Mouse (Mus musculus) CD4-positive helper T cell, adult 2 months (primary cell): Measurements from ENCODE around the gene Cyp26b1.

Experiments
- DNase-seq: peaks from one replicate; pipeline ENCODE4 v3.0.0-alpha.2; 2012; ENCODE audit warnings: low read depth, missing footprints, low spot score

Gene Cyp26b1

GRCm38 (mm10) chr6:84587471-84588101 lies 6.1 kb downstream of the Cyp26b1 start:
- no peak for DNase-seq

GRCm38 (mm10) chr6:84586551-84587200 lies 7.0 kb downstream of the Cyp26b1 start:
- no peak for DNase-seq

- DNase-seq = no peak
These were observed 7.9 kb downstream of the Cyp26b1 start for GRCm38 (mm10) chr6:84585686-84586300.

- no peak for DNase-seq
These were observed 8.7 kb downstream of the Cyp26b1 start for GRCm38 (mm10) chr6:84584783-84585685.

- no peak for DNase-seq
These were observed 9.6 kb downstream of the Cyp26b1 start for GRCm38 (mm10) chr6:84583841-84584782.

GRCm38 (mm10) chr6:84583371-84583770 lies 10.3 kb downstream of the Cyp26b1 start:
- peak; percentile 43 for DNase-seq

GRCm38 (mm10) chr6:84582826-84583225 lies 10.9 kb downstream of the Cyp26b1 start:
- no peak for DNase-seq

- no peak for DNase-seq
These were observed 11.8 kb downstream of the Cyp26b1 start for GRCm38 (mm10) chr6:84581833-84582445.

GRCm38 (mm10) chr6:84580979-84581832 lies 12.5 kb downstream of the Cyp26b1 start:
- no peak for DNase-seq

- DNase-seq = no peak
These were observed 14.2 kb downstream of the Cyp26b1 start for GRCm38 (mm10) chr6:84579508-84579907.

GRCm38 (mm10) chr6:84578928-84579327 lies 14.8 kb downstream of the Cyp26b1 start:
- no peak for DNase-seq

- DNase-seq = no peak
These were observed 15.8 kb downstream of the Cyp26b1 start for GRCm38 (mm10) chr6:84577898-84578297.

- no peak for DNase-seq
These were observed 19.6 kb downstream of the Cyp26b1 start for GRCm38 (mm10) chr6:84573905-84574660.

GRCm38 (mm10) chr6:84570039-84570438 lies 23.7 kb downstream of the Cyp26b1 start:
- DNase-seq = no peak

- DNase-seq = no peak
These were observed 24.1 kb downstream of the Cyp26b1 start for GRCm38 (mm10) chr6:84569590-84569989.

GRCm38 (mm10) chr6:84568880-84569279 lies 24.8 kb downstream of the Cyp26b1 start:
- no peak for DNase-seq

GRCm38 (mm10) chr6:84567696-84568095 lies 26.0 kb downstream of the Cyp26b1 start:
- DNase-seq = no peak

- DNase-seq = no peak
These were observed 26.9 kb downstream of the Cyp26b1 start for GRCm38 (mm10) chr6:84566825-84567224.

- DNase-seq = no peak
These were observed 28.5 kb downstream of the Cyp26b1 start for GRCm38 (mm10) chr6:84565245-84565644.
